Mouse (Mus musculus) midbrain, embryonic 12.5 days (tissue): ENCODE data around the gene Mns1. TPM values are rescaled to one million over a fixed set of nuclear protein-coding genes. Genes with fewer than 3 reads are reported as not detected.

Source experiments
- ATAC-seq: fragments of 200-750 bp; cut with Nextera tagmentation; 2 replicates; pipeline ENCODE4 v1.8.0; 2017; ENCODE audit warnings: low read depth, moderate TSS enrichment, moderate library complexity; ENCODE audit not compliant: low FRiP score
- H3K27ac ChIP-seq: fragments of 300-500 bp; sonication (generic); replicated peaks from 2 replicates; pipeline ENCODE4 v1.5.1; 2016; ENCODE audit warnings: mild to moderate bottlenecking
- H3K27me3 ChIP-seq: fragments of 300-500 bp; sonication (generic); 2 replicates; pipeline ENCODE4 v1.6.1; 2016; ENCODE audit warnings: mild to moderate bottlenecking
- H3K36me3 ChIP-seq: fragments of 300-500 bp; sonication (generic); 2 replicates; pipeline ENCODE4 v1.6.1; 2016
- H3K4me1 ChIP-seq: fragments of 300-500 bp; sonication (generic); 2 replicates; pipeline ENCODE4 v1.6.1; 2016
- H3K4me2 ChIP-seq: fragments of 300-500 bp; sonication (generic); replicated peaks from 2 replicates; pipeline ENCODE4 v1.6.1; 2016; ENCODE audit warnings: mild to moderate bottlenecking, moderate library complexity
- H3K4me3 ChIP-seq: fragments of 300-500 bp; sonication (generic); 2 replicates; pipeline ENCODE4 v1.5.1; 2016; ENCODE audit warnings: mild to moderate bottlenecking
- H3K9ac ChIP-seq: fragments of 300-500 bp; sonication (generic); replicated peaks from 2 replicates; pipeline ENCODE4 v1.6.1; 2016; ENCODE audit warnings: mild to moderate bottlenecking, moderate library complexity
- H3K9me3 ChIP-seq: fragments of 300-500 bp; sonication (generic); 2 replicates; pipeline ENCODE4 v1.6.1; 2016; ENCODE audit warnings: mild to moderate bottlenecking
- WGBS: fragments of 180-500 bp; shearing (Covaris S2); methylation state at CpG from one replicate; pipeline ENCODE4 v1.1.7; 2016; 5-methylcytosine and 5-hydroxymethylcytosine counted together
- polyA plus RNA-seq: library from polyadenylated mRNA; unstranded; fragments of >200 nt; fragmentation: Nextera tagmentation; extraction: Ambion mirVana; gene quantifications from 2 replicates; pipeline ENCODE4 v1.2.1, GENCODE M21; 2016

The Mns1 gene
- polyA plus RNA-seq, 1 experiment from 2014 or later = 38.0 TPM

DNA sequence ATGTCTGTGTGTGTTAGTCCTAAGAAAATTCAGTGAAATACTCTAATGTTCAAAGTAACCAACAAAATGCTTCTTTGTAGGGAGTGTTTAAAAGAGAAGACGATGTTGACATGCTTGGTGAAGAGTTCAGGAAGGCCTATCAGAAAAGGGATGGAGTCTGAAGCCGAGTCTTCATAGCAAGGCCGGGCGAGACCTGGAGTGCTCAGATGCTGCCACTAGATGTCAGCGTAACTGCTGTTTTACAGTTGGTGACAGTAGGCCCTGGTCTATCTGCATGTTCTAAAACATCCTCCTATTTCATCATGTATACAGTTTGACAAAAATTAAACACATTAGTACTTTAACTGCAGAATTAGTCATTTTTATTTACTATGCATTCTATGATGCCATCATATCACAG is 20.4 kb downstream of the Mns1 start:
- Histone ChIP-seq H3K4me3 (no peak overlapping the region), H3K4me2 (no peak overlapping the region), H3K36me3 (peaks cover 50% of the 10 kb centered on the region), H3K9me3 (no peaks in the 10 kb centered on the region), H3K27me3 (no peaks in the 10 kb centered on the region), H3K4me1 (no peaks in the 10 kb centered on the region), H3K9ac (no peak overlapping the region), H3K27ac (no peak overlapping the region)
- WGBS = 21% methylated on average over 5 of the region's 5 CpGs
- ATAC-seq = 0 out of 2 replicates have a peak, but pooled peaks have one; percentile 70

DNA sequence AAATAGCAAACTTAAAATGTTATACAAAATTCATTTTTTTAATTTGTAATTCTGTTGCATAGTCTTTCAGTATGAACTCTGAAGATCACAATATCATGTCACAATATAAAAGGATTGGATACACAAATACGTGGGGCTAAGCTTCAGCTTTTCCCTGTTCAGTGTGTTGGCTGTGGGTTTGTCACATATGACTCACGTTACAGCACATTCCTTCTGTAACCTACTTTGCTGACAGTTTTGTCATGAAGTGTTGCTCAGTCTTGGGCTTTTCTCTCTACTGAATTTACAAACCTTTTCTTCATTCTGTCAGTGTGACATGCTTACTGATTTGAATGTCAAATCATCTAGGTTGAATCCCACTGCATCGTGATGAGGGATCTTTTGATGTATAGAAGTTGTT is 21.9 kb downstream of the Mns1 start:
- H3K27me3 ChIP-seq = no peaks in the 10 kb centered on the region
- ATAC-seq = no peak

DNA sequence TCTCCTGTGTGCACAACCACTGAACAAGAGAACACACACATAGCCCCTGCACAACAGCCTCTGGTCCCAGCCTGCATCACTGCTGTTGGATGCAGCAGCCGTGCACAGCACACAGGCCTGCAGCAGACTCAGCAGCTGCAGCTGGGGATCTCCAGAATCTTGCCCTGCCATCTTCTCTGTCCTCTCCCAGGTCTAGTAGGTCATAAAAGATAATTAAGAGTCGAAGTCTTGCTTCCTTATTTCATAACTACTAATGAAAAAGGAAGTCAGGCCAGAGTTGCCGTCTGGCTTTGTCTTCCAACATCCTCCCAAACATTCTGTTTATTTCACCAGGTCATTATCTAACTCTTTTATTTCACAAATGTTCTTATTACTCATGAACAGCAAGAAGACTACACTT is 23.0 kb downstream of the Mns1 start:
- Histone ChIP-seq H3K36me3 (peaks cover 46% of the 10 kb centered on the region), H3K4me1 (no peaks in the 10 kb centered on the region), H3K4me2 (no peak overlapping the region), H3K9ac (no peak overlapping the region), H3K9me3 (no peaks in the 10 kb centered on the region), H3K27ac (no peak overlapping the region), H3K27me3 (no peaks in the 10 kb centered on the region), H3K4me3 (no peak overlapping the region)
- 91% methylated on average over 3 of the region's 3 CpGs for WGBS
- no peak for ATAC-seq

More for the DNA sequence above, 21.9 kb downstream of the Mns1 start:
- Histone ChIP-seq H3K4me2 (no peak overlapping the region), H3K36me3 (peaks cover 46% of the 10 kb centered on the region), H3K27ac (no peak overlapping the region), H3K4me1 (no peaks in the 10 kb centered on the region), H3K9ac (no peak overlapping the region), H3K4me3 (no peak overlapping the region), H3K9me3 (no peaks in the 10 kb centered on the region)
- 91% methylated on average over 3 of the region's 3 CpGs for WGBS

DNA sequence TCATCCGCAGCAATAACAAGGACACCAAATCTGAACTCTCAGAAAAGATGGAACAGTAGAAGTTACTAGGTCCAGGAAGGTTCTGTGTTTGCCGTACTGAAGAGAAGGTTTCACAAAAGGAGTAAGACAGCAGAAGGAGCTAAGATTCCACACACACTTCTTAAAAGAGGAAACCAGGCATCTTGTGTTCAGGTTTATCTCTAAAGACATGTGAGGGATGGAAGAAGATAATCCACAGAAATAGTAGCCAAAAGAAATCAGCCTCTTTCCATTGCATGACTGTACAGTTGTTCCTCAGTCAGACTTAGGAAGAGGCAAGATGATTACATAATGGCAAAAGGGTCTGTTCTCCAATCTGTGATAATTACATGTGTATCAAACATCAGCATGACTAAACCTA is 24.6 kb downstream of the Mns1 start:
- no peaks in the 10 kb centered on the region for H3K27me3 ChIP-seq
- ATAC-seq = no peak
- no peaks in the 10 kb centered on the region for H3K4me1 ChIP-seq
- 95% methylated on average over 2 of the region's 2 CpGs for WGBS
- H3K4me2 ChIP-seq = no peak overlapping the region
- no peaks in the 10 kb centered on the region for H3K9me3 ChIP-seq
- no peak overlapping the region for H3K4me3 ChIP-seq
- H3K9ac ChIP-seq = no peak overlapping the region
- no peak overlapping the region for H3K27ac ChIP-seq
- peaks cover 44% of the 10 kb centered on the region for H3K36me3 ChIP-seq

DNA sequence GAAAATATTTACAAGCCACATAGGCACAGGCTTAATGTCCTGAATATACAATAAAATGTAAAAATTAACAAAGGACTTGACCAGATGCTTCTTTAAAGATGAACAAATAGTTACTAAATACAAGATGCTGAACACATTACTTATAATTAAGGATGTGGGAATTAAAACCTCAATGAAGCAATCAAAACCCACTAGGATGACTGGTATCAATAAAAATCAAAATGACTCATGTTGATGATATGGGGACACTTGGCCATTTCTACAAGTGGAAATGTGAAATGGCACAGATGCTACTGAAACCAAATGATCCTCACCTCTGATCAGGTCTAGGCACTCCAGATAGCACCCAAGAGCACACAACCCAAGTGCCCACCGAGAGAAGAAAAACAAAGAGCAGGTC is 27.0 kb downstream of the Mns1 start:
- WGBS = 88% methylated on average over 1 of the region's 1 CpGs
- Histone ChIP-seq H3K4me2 (no peak overlapping the region), H3K9ac (no peak overlapping the region), H3K9me3 (no peaks in the 10 kb centered on the region), H3K4me1 (no peaks in the 10 kb centered on the region), H3K27ac (no peak overlapping the region), H3K36me3 (peaks cover 39% of the 10 kb centered on the region), H3K27me3 (no peaks in the 10 kb centered on the region), H3K4me3 (no peak overlapping the region)
- ATAC-seq = no peak

DNA sequence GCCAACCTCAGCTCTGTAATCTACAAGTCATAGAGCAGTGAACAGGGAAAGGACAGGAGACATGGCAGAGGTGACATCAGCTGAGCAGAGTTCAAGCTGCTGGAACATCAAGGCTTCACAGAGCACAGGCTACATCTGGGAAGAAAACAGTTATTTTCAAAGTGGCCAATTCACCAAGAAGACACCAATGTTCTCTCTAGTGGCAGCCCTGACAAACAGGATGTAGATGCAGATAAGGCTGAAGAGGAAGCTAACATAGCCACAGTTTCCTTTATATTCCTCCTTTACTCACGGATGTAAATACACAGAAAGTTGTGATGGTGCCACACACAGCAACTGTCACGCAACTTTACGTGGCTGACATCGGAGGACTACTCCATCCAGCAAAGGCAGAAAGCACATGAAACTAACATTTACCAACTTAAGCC is 28.0 kb downstream of the Mns1 start:
- H3K27ac ChIP-seq = no peak overlapping the region
- H3K36me3 ChIP-seq = peaks cover 38% of the 10 kb centered on the region
- no peaks in the 10 kb centered on the region for H3K9me3 ChIP-seq
- H3K4me1 ChIP-seq = no peaks in the 10 kb centered on the region
- no peak overlapping the region for H3K4me3 ChIP-seq
- no peaks in the 10 kb centered on the region for H3K27me3 ChIP-seq
- WGBS = 93% methylated on average over 4 of the region's 4 CpGs
- no peak overlapping the region for H3K9ac ChIP-seq
- no peak for ATAC-seq
- no peak overlapping the region for H3K4me2 ChIP-seq

DNA sequence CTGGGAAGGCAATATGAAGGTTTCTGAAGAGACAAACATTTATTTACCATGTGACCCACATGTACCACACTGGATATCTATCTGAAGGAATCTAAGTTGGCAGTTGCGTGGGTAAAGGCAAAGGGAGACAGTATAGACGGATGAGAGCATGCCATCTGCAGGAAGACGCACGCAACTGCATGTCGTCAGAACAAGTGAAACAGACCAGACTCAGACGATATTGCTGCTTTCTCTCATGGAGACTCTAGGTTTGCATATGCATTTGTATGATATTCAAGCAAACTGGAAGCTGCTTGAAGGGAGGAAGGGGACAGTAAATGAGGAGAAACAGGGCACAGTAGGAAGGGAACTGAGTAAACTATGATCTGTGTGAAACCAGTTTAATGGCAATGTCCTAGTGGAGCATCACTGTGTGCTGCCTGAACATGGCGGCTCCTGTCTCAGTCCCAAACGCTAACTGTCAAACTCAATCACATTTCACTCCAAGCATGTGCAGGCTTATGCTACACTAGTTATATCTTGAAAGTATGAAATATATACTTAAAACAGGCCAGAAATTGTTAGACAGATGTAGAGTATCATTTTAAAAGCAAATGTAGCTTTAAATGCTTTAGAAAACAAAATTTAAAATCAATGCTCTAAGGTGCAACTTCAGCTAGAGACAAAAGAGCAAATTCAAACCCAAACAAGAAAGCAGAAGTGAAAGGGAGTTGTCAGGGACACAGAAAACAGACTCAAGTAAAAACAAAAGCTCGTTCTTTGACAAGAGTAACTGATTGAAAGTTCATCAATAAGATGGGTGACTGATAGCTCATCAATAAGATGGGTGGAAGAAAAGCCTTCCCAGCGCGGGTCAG is 30.0 kb downstream of the Mns1 start:
- H3K4me3 ChIP-seq = no peak overlapping the region
- no peaks in the 10 kb centered on the region for H3K27me3 ChIP-seq
- H3K4me2 ChIP-seq = no peak overlapping the region
- no peak overlapping the region for H3K9ac ChIP-seq
- H3K9me3 ChIP-seq = no peaks in the 10 kb centered on the region
- H3K27ac ChIP-seq = no peak overlapping the region
- H3K4me1 ChIP-seq = no peaks in the 10 kb centered on the region
- WGBS = 70% methylated on average over 11 of the region's 11 CpGs
- peaks cover 45% of the 10 kb centered on the region for H3K36me3 ChIP-seq
- ATAC-seq = no peak

DNA sequence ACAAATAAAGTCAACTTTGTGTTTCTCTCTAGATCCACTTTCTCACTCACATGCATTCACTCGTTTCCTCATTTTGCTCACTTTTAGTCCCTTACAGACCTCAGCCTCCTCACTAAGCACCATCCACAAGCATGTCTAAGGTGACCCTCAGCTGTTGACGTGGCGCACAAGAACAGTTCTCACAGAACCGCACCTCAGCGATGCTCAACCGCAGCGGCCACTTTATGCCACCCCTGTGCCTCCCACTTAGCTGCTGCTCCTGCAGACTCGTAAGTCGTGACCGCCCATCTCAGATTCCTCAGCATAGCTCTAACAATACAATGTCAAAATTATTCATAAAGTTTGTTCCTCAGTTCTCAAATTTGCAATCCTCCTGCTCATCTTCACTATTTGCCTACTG is 30.8 kb downstream of the Mns1 start:
- H3K4me1 ChIP-seq = no peaks in the 10 kb centered on the region
- H3K36me3 ChIP-seq = peaks cover 49% of the 10 kb centered on the region
- no peak overlapping the region for H3K4me3 ChIP-seq
- H3K27ac ChIP-seq = no peak overlapping the region
- 92% methylated on average over 10 of the region's 10 CpGs for WGBS
- no peak overlapping the region for H3K4me2 ChIP-seq
- no peak for ATAC-seq
- H3K9me3 ChIP-seq = no peaks in the 10 kb centered on the region
- no peaks in the 10 kb centered on the region for H3K27me3 ChIP-seq
- no peak overlapping the region for H3K9ac ChIP-seq

DNA sequence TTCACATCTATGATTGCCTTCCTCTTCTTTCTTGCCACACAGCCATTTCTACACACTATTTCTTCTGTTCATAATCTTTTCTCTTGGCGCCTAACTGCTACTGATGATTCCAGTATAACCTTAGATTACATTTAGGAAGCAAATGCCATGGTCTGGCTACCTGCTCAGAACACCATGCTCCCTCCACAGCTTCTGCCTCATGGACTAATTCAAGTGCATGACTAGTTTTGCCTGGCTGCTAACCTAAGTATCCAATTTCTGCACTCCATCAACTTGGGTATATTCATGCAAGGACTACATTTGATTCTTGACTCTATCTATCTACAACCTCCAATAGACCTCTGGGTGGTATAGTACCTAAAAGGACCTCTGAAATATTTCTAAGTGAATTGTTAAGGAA is 32.0 kb downstream of the Mns1 start:
- Histone ChIP-seq H3K9me3 (no peaks in the 10 kb centered on the region), H3K4me2 (no peak overlapping the region), H3K27ac (no peak overlapping the region), H3K36me3 (peaks cover 51% of the 10 kb centered on the region), H3K27me3 (no peaks in the 10 kb centered on the region), H3K9ac (no peak overlapping the region), H3K4me3 (no peak overlapping the region), H3K4me1 (no peaks in the 10 kb centered on the region)
- WGBS = 97% methylated on average over 1 of the region's 1 CpGs
- ATAC-seq = no peak

DNA sequence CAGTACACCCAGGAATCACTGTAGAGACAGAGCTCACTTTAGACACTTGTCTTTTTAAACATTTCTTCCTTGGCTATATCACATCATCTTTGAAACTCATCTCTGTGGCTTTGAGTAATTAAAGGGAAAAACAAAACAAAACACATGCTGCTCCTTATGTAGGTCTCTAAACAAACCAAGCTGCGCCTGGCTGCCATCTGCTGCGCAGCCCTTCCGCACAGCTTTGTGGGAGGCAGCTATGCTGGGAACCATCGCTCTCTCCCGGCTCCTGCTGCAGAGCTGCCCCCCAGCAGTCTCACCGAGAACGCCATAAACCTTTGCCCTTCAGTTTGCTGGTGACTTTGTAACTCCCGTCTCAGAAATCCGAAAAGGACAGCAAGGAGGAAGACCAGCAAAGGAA is 37.7 kb downstream of the Mns1 start:
- H3K36me3 ChIP-seq = peaks cover 71% of the 10 kb centered on the region
- H3K27me3 ChIP-seq = no peaks in the 10 kb centered on the region
- H3K4me2 ChIP-seq = no peak overlapping the region
- no peaks in the 10 kb centered on the region for H3K9me3 ChIP-seq
- no peak overlapping the region for H3K4me3 ChIP-seq
- ATAC-seq = no peak
- no peak overlapping the region for H3K27ac ChIP-seq
- no peak overlapping the region for H3K9ac ChIP-seq
- H3K4me1 ChIP-seq = no peaks in the 10 kb centered on the region
- 94% methylated on average over 9 of the region's 9 CpGs for WGBS

DNA sequence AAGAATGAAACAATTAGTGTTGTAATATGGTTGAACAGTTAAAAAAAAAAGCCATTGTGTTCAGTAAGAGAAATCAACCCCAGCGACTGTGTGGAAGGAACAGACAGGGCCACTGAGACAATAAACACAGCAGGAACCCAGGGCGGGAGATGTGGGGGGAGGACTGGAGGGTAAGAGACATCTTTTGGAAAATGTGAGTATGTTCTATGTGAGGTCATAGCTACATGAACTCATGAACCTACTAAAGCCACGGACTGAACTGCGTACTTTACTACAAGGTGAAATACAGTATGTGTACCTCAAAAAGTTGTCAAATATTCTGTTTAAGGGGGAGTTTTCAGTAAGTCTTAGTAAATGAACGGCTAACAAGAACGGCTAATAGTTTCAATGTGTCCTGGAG is 39.5 kb downstream of the Mns1 start:
- H3K9me3 ChIP-seq = no peaks in the 10 kb centered on the region
- H3K27me3 ChIP-seq = no peaks in the 10 kb centered on the region
- no peak for ATAC-seq
- H3K9ac ChIP-seq = no peak overlapping the region
- no peak overlapping the region for H3K27ac ChIP-seq
- peaks cover 74% of the 10 kb centered on the region for H3K36me3 ChIP-seq
- H3K4me3 ChIP-seq = no peak overlapping the region
- whole genome bisulfite sequencing = 81% methylated on average over 6 of the region's 6 CpGs
- no peak overlapping the region for H3K4me2 ChIP-seq
- H3K4me1 ChIP-seq = no peaks in the 10 kb centered on the region

DNA sequence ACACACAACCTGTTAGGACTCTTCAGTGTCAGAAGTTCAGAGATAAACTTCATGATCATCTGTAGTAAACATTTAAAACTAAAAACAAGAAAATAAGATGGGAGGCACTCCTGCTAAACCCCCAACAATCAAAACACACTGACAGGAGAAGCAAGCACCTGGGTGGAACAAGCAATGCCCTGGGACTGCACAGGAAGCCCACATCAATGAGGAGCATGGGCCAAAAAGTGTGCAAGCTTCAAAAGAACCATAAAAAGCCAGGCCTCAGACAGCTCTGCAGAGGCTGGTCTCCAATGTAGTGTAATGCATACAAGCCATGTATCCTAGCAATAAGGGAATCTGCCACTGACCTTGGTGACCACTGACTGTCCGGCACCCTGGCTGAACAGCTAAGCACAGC is 41.5 kb downstream of the Mns1 start:
- Histone ChIP-seq H3K4me1 (no peaks in the 10 kb centered on the region), H3K4me2 (no peak overlapping the region), H3K4me3 (no peak overlapping the region), H3K36me3 (peaks cover 59% of the 10 kb centered on the region), H3K9me3 (no peaks in the 10 kb centered on the region), H3K27ac (no peak overlapping the region), H3K27me3 (no peaks in the 10 kb centered on the region), H3K9ac (no peak overlapping the region)
- no peak for ATAC-seq
- WGBS = 78% methylated on average over 1 of the region's 1 CpGs

DNA sequence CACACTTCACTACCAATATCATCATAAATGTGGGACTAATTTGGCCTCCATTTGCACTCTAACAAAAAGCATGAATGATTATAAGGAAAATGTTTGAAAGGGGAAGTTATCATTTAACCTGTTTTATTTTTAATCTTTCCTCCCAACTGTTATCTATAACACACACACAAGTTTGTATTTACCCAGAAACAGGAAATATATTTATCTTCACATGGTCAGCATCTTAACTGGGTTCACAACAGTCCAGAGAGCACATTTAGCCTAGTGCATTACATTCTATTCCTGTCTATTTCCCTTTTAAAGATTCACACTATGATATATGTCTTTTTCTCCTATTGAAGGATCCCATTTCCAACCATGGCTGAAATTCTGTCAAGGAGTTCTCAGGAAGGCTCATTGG is 50.7 kb downstream of the Mns1 start:
- Histone ChIP-seq H3K9ac (no peak overlapping the region), H3K27ac (no peak overlapping the region), H3K9me3 (no peaks in the 10 kb centered on the region), H3K4me2 (no peak overlapping the region), H3K4me1 (peaks cover 14% of the 10 kb centered on the region), H3K36me3 (peaks cover 28% of the 10 kb centered on the region), H3K4me3 (no peak overlapping the region), H3K27me3 (no peaks in the 10 kb centered on the region)
- ATAC-seq = no peak
